Mouse (Mus musculus): ENCODE results near the gene Agfg2. TPM values are rescaled to one million over a fixed set of nuclear protein-coding genes. Genes with fewer than 3 reads are reported as not detected.

Agfg2 gene
- total RNA-seq, 1 experiment = 12.5 TPM

GRCm38 (mm10) chr5:137630602-137631001 is 53.9 kb downstream of the Agfg2 start:
- Histone ChIP-seq H3K9me3 (ENCODE audit: control insufficient read depth, insufficient read depth, low read depth, low read length) (no peaks in the 10 kb centered on the region), H3K4me1 (ENCODE audit: control insufficient read depth in 2 of 2, insufficient read depth in 2 of 2, low read length in 2 of 2, poor library complexity in 1 of 2) (peaks cover 2 to 24% of the 10 kb centered on the region in 2 experiments; a peak in 2 of 4 replicates), H3K4me3 (ENCODE audit: insufficient read depth in 1 of 2, low read depth in 1 of 2, low read length in 2 of 2, poor library complexity in 1 of 2, severe bottlenecking in 1 of 2) (peak overlapping the region; percentile 97 to 99), H3K36me3 (ENCODE audit: control insufficient read depth, insufficient read depth, low read length, poor library complexity, severe bottlenecking) (peaks cover 12% of the 10 kb centered on the region), H3K27ac (ENCODE audit: insufficient read depth, low read depth, low read length, poor library complexity, severe bottlenecking) (peak overlapping the region; percentile 95), H3K9ac (ENCODE audit: insufficient read depth, low read depth, low read length, poor library complexity, severe bottlenecking) (peak overlapping the region; percentile 95)
- in situ Hi-C loops (cut with MboI; ENCODE audit: low sequenced_read_pairs in 2 of 2, unreplicated experiment in 2 of 2) = no loop called here
- TF ChIP-seq ZNF384 (IDR thresholded peaks at IDR 0.05; ENCODE audit: low read depth, low read length) = no peak
- TF ChIP-seq ZC3H11A (IDR thresholded peaks at IDR 0.05; ENCODE audit: borderline replicate concordance, low read depth, low read length) = no peak
- no peak; the same call in 1 of the 2 replicates for TF ChIP-seq HCFC1 (IDR thresholded peaks at IDR 0.05; ENCODE audit: borderline replicate concordance, insufficient read depth, low read length)
- no peak for TF ChIP-seq CHD2 (IDR thresholded peaks at IDR 0.05; ENCODE audit: low read depth, low read length)
- TF ChIP-seq MAFK (IDR thresholded peaks at IDR 0.05; ENCODE audit: insufficient read depth, low read depth, low read length) = no peak
- no peak for DNase-seq (ENCODE audit: low read depth, low spot score)

GRCm38 (mm10) chr5:137629906-137630545 is 54.5 kb downstream of the Agfg2 start:
- no peak for TF ChIP-seq ZNF384 (IDR thresholded peaks at IDR 0.05; ENCODE audit: low read depth, low read length)
- no peak for TF ChIP-seq MAFK (IDR thresholded peaks at IDR 0.05; ENCODE audit: insufficient read depth, low read depth, low read length)
- no peak for TF ChIP-seq CHD2 (IDR thresholded peaks at IDR 0.05; ENCODE audit: low read depth, low read length)
- TF ChIP-seq HCFC1 (IDR thresholded peaks at IDR 0.05; ENCODE audit: borderline replicate concordance, insufficient read depth, low read length) = no peak
- no peak for TF ChIP-seq ZC3H11A (IDR thresholded peaks at IDR 0.05; ENCODE audit: borderline replicate concordance, low read depth, low read length)
- in situ Hi-C loops (cut with MboI; ENCODE audit: low sequenced_read_pairs in 2 of 2, unreplicated experiment in 2 of 2) = no loop called here
- Histone ChIP-seq H3K27ac (ENCODE audit: insufficient read depth, low read depth, low read length, poor library complexity, severe bottlenecking) (peak overlapping the region; percentile 95), H3K36me3 (ENCODE audit: control insufficient read depth, insufficient read depth, low read length, poor library complexity, severe bottlenecking) (peaks cover 7% of the 10 kb centered on the region), H3K9me3 (ENCODE audit: control insufficient read depth, insufficient read depth, low read depth, low read length) (no peaks in the 10 kb centered on the region), H3K4me3 (ENCODE audit: insufficient read depth in 1 of 2, low read depth in 1 of 2, low read length in 2 of 2, poor library complexity in 1 of 2, severe bottlenecking in 1 of 2) (peak overlapping the region; percentile 97 to 99), H3K9ac (ENCODE audit: insufficient read depth, low read depth, low read length, poor library complexity, severe bottlenecking) (peak overlapping the region; percentile 95), H3K4me1 (ENCODE audit: control insufficient read depth in 2 of 2, insufficient read depth in 2 of 2, low read length in 2 of 2, poor library complexity in 1 of 2) (peaks cover 2 to 24% of the 10 kb centered on the region in 2 experiments; a peak in 2 of 4 replicates)
- DNase-seq (ENCODE audit: low read depth, low spot score) = no peak

- Histone ChIP-seq H3K4me1 (ENCODE audit: control insufficient read depth in 2 of 2, insufficient read depth in 2 of 2, low read length in 2 of 2, poor library complexity in 1 of 2) (peaks cover under 1 to 29% of the 10 kb centered on the region in 2 experiments; a peak in 2 of 4 replicates), H3K9ac (ENCODE audit: insufficient read depth, low read depth, low read length, poor library complexity, severe bottlenecking) (peak overlapping the region; percentile 95), H3K36me3 (ENCODE audit: control insufficient read depth, insufficient read depth, low read length, poor library complexity, severe bottlenecking) (peaks cover 7% of the 10 kb centered on the region), H3K27ac (ENCODE audit: insufficient read depth, low read depth, low read length, poor library complexity, severe bottlenecking) (peak overlapping the region; percentile 95), H3K9me3 (ENCODE audit: control insufficient read depth, insufficient read depth, low read depth, low read length) (no peaks in the 10 kb centered on the region), H3K4me3 (ENCODE audit: insufficient read depth in 1 of 2, low read depth in 1 of 2, low read length in 2 of 2, poor library complexity in 1 of 2, severe bottlenecking in 1 of 2) (peak overlapping the region; percentile 97 to 99)
- in situ Hi-C loops (cut with MboI; ENCODE audit: low sequenced_read_pairs in 2 of 2, unreplicated experiment in 2 of 2) = no loop called here
- no peak for TF ChIP-seq ZNF384 (IDR thresholded peaks at IDR 0.05; ENCODE audit: low read depth, low read length)
- no peak for TF ChIP-seq CHD2 (IDR thresholded peaks at IDR 0.05; ENCODE audit: low read depth, low read length)
- TF ChIP-seq HCFC1 (IDR thresholded peaks at IDR 0.05; ENCODE audit: borderline replicate concordance, insufficient read depth, low read length) = peak; percentile 9; the same call in 1 of the 2 replicates
- no peak for TF ChIP-seq MAFK (IDR thresholded peaks at IDR 0.05; ENCODE audit: insufficient read depth, low read depth, low read length)
- TF ChIP-seq ZC3H11A (IDR thresholded peaks at IDR 0.05; ENCODE audit: borderline replicate concordance, low read depth, low read length) = no peak
- DNase-seq (ENCODE audit: low read depth, low spot score) = no peak
Measured at GRCm38 (mm10) chr5:137629306-137629721, 55.2 kb downstream of the Agfg2 start.

- Histone ChIP-seq H3K9ac (ENCODE audit: insufficient read depth, low read depth, low read length, poor library complexity, severe bottlenecking) (peak within 1 kb of the TSS; percentile 95), H3K9me3 (ENCODE audit: control insufficient read depth, insufficient read depth, low read depth, low read length) (no peaks in the 10 kb centered on the region), H3K4me1 (ENCODE audit: control insufficient read depth in 2 of 2, insufficient read depth in 2 of 2, low read length in 2 of 2, poor library complexity in 1 of 2) (peaks cover 0 to 27% of the 10 kb centered on the region in 2 experiments; a peak in 2 of 4 replicates), H3K27ac (ENCODE audit: insufficient read depth, low read depth, low read length, poor library complexity, severe bottlenecking) (peak within 1 kb of the TSS; percentile 95), H3K36me3 (ENCODE audit: control insufficient read depth, insufficient read depth, low read length, poor library complexity, severe bottlenecking) (peaks cover 1% of the 10 kb centered on the region; the same call in 1 of the 2 replicates), H3K4me3 (ENCODE audit: insufficient read depth in 1 of 2, low read depth in 1 of 2, low read length in 2 of 2, poor library complexity in 1 of 2, severe bottlenecking in 1 of 2) (peak within 1 kb of the TSS; percentile 97 to 99)
- peak; percentile 99 for DNase-seq (ENCODE audit: low read depth, low spot score)
- TF ChIP-seq ZC3H11A (IDR thresholded peaks at IDR 0.05; ENCODE audit: borderline replicate concordance, low read depth, low read length) = no peak
- peak; percentile 98 for TF ChIP-seq CHD2 (IDR thresholded peaks at IDR 0.05; ENCODE audit: low read depth, low read length)
- TF ChIP-seq ZNF384 (IDR thresholded peaks at IDR 0.05; ENCODE audit: low read depth, low read length) = no peak
- peak; percentile 72 for TF ChIP-seq HCFC1 (IDR thresholded peaks at IDR 0.05; ENCODE audit: borderline replicate concordance, insufficient read depth, low read length)
- TF ChIP-seq MAFK (IDR thresholded peaks at IDR 0.05; ENCODE audit: insufficient read depth, low read depth, low read length) = no peak
- in situ Hi-C loops (cut with MboI; ENCODE audit: low sequenced_read_pairs in 2 of 2, unreplicated experiment in 2 of 2) = no loop called here
Measured at GRCm38 (mm10) chr5:137628498-137629305, 55.8 kb downstream of the Agfg2 start, which contains the start of the genes Fbxo24, Lrch4 and Gm20605. Fbxo24 (minus strand) TSS chr5:137629002. Lrch4 (plus strand) TSS chr5:137629121. Gm20605 (plus strand) TSS chr5:137629175.

Data from ES-E14 (cell line).